Mouse (Mus musculus): ENCODE measurements around the gene Siva1. TPM values are rescaled to one million over a fixed set of nuclear protein-coding genes. Genes with fewer than 3 reads are reported as not detected.
A peak's percentile ranks its signal among the peaks of the same experiment; 100 is the strongest.

The Siva1 gene
- polyA plus RNA-seq, 2 experiments, result 179 to 284 TPM

DNA sequence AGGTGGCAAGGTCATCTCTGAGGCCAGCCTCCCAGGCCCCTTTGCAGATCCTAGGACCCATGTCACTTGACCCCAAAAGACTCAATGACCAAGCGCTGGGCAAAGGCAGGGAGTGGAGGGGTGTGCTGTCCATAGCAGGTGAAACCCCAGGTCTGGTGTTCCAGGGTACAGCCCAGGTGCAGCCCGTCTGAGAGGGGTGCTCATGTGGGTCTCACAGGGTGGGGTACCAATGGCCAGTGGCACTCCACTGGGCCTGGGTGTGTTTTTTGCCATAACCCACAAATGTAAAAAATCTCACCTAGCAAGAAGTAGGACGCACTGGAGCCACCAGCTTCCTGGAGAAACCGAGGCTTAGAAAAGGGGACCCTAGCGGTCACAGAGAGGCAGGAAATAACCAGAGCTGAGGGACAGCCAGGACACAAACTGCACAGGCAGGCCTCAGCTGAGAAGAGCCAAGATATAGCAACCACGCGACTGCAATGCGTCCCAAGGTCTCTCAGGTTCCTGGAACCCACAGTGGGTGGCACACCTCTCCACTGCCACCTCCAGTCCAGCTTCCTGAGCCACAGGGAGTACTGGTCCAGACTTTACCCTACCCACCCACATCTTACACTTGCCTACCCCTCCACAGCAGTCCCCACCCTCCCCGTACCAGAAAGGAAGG, 21.5 kb downstream of the Siva1 start:
- TF ChIP-seq POLR2A (IDR thresholded peaks at IDR 0.05; ENCODE audit: borderline replicate concordance, extremely low read depth, insufficient read depth, insufficient read length), result no peak
- Histone ChIP-seq H3K27ac (replicated peaks; ENCODE audit: low read depth, low read length) (no peak overlapping the region), H3K36me3 (ENCODE audit: control insufficient read depth, insufficient read depth, low read length) (peaks cover 90% of the 10 kb centered on the region), H3K27me3 (ENCODE audit: control insufficient read depth, insufficient read depth, low read length) (no peaks in the 10 kb centered on the region), H3K4me2 (replicated peaks; ENCODE audit: low read depth, low read length, severe bottlenecking) (no peak overlapping the region), H3K4me1 (ENCODE audit: control insufficient read depth, insufficient read depth, low read length) (peaks cover 59% of the 10 kb centered on the region), H3K9me3 (ENCODE audit: control insufficient read depth, low read length) (no peaks in the 10 kb centered on the region), H3K9ac (ENCODE audit: low read depth, low read length, severe bottlenecking) (no peak overlapping the region), H3K4me3 (replicated peaks; ENCODE audit: low read length) (no peak overlapping the region)
- no peak for DNase-seq (ENCODE audit: low spot score)
- WGBS, result 89% methylated on average over 9 of the region's 9 CpGs
- no peak for ATAC-seq (ENCODE audit: low FRiP score, low read depth)

GRCm38 (mm10) chr12:112667619-112668297, 23.3 kb downstream of the Siva1 start:
- H3K4me1 ChIP-seq (ENCODE audit: control insufficient read depth, insufficient read depth, low read length), result peaks cover 59% of the 10 kb centered on the region
- no peak for DNase-seq (ENCODE audit: low spot score)
- 84% methylated on average over 10 of the region's 10 CpGs for WGBS

DNA sequence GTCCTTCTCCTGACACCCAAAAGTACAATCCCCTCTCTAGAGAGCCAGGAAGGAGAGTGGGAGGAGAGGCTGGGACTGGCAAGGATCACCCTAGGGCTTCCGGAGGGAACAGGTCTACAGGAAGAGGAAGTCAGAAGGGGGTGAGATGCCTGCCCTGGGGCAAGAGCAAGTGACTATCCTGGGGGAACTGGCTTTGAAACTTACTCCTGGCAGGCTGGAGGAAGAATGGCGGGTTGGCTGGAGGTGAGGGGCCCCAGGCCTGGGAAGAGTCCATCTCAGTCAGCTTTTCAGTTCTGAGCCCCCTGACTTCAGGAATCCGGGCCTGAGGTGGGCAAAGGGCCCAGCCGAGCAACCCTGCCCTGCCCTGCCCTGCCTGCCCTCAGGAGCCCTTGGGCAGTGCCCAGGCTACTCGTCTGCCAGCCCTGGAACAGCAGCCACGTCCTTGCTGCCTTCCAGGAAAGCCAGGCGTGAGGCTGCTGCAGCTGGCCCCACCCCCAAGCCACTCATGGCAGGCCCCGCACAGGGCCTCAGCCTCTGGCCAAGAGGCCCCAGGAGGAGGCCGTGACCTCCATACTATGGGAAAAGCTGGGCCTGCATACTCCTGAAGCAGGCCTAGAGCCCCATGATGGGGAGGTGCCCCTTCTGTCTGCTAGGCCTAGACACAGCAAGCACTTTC, 26.4 kb downstream of the Siva1 start:
- WGBS, result 47% methylated on average over 8 of the region's 9 CpGs
- Histone ChIP-seq H3K27ac (replicated peaks; ENCODE audit: low read depth, low read length) (peak overlapping the region; percentile 55; the same call in 1 of the 2 replicates), H3K4me2 (replicated peaks; ENCODE audit: low read depth, low read length, severe bottlenecking) (no peak overlapping the region; the same call in 1 of the 2 replicates), H3K9ac (ENCODE audit: low read depth, low read length, severe bottlenecking) (peak overlapping the region; percentile 22; the same call in 1 of the 2 replicates), H3K9me3 (ENCODE audit: control insufficient read depth, low read length) (no peaks in the 10 kb centered on the region), H3K27me3 (ENCODE audit: control insufficient read depth, insufficient read depth, low read length) (no peaks in the 10 kb centered on the region), H3K4me3 (replicated peaks; ENCODE audit: low read length) (no peak overlapping the region), H3K36me3 (ENCODE audit: control insufficient read depth, insufficient read depth, low read length) (peaks cover 59% of the 10 kb centered on the region), H3K4me1 (ENCODE audit: control insufficient read depth, insufficient read depth, low read length) (peaks cover 41% of the 10 kb centered on the region)
- no peak for ATAC-seq (ENCODE audit: low FRiP score, low read depth)
- DNase-seq (ENCODE audit: low spot score), result no peak
- TF ChIP-seq POLR2A (IDR thresholded peaks at IDR 0.05; ENCODE audit: borderline replicate concordance, extremely low read depth, insufficient read depth, insufficient read length), result no peak

More at GRCm38 (mm10) chr12:112667619-112668297, 23.3 kb downstream of the Siva1 start:
- no peak overlapping the region for H3K4me2 ChIP-seq (replicated peaks; ENCODE audit: low read depth, low read length, severe bottlenecking)
- H3K36me3 ChIP-seq (ENCODE audit: control insufficient read depth, insufficient read depth, low read length), result peaks cover 83% of the 10 kb centered on the region
- no peaks in the 10 kb centered on the region for H3K9me3 ChIP-seq (ENCODE audit: control insufficient read depth, low read length)
- ATAC-seq (ENCODE audit: low FRiP score, low read depth), result no peak
- no peak overlapping the region for H3K27ac ChIP-seq (replicated peaks; ENCODE audit: low read depth, low read length)
- H3K9ac ChIP-seq (ENCODE audit: low read depth, low read length, severe bottlenecking), result no peak overlapping the region
- no peaks in the 10 kb centered on the region for H3K27me3 ChIP-seq (ENCODE audit: control insufficient read depth, insufficient read depth, low read length)
- TF ChIP-seq POLR2A (IDR thresholded peaks at IDR 0.05; ENCODE audit: borderline replicate concordance, extremely low read depth, insufficient read depth, insufficient read length), result no peak
- no peak overlapping the region for H3K4me3 ChIP-seq (replicated peaks; ENCODE audit: low read length)

GRCm38 (mm10) chr12:112671891-112672290, 27.4 kb downstream of the Siva1 start:
- no peaks in the 10 kb centered on the region for H3K9me3 ChIP-seq (ENCODE audit: control insufficient read depth, low read length)
- H3K27me3 ChIP-seq (ENCODE audit: control insufficient read depth, insufficient read depth, low read length), result no peaks in the 10 kb centered on the region
- no peak for TF ChIP-seq POLR2A (IDR thresholded peaks at IDR 0.05; ENCODE audit: borderline replicate concordance, extremely low read depth, insufficient read depth, insufficient read length)
- WGBS, result 74% methylated on average over 7 of the region's 7 CpGs
- H3K36me3 ChIP-seq (ENCODE audit: control insufficient read depth, insufficient read depth, low read length), result peaks cover 50% of the 10 kb centered on the region
- DNase-seq (ENCODE audit: low spot score), result no peak
- peaks cover 31% of the 10 kb centered on the region for H3K4me1 ChIP-seq (ENCODE audit: control insufficient read depth, insufficient read depth, low read length)
- peak overlapping the region; percentile 94 for H3K4me2 ChIP-seq (replicated peaks; ENCODE audit: low read depth, low read length, severe bottlenecking)
- H3K4me3 ChIP-seq (replicated peaks; ENCODE audit: low read length), result peak overlapping the region; percentile 99; the same call in 1 of the 2 replicates
- no peak for ATAC-seq (ENCODE audit: low FRiP score, low read depth)
- H3K9ac ChIP-seq (ENCODE audit: low read depth, low read length, severe bottlenecking), result peak overlapping the region; percentile 22; the same call in 1 of the 2 replicates
- H3K27ac ChIP-seq (replicated peaks; ENCODE audit: low read depth, low read length), result 0 out of 2 replicates have a peak overlapping the region, but pooled peaks have one; percentile 55

Measured in limb, embryonic 14.5 days (tissue).